Mouse (Mus musculus) E14TG2a.4 (cell line): ENCODE data around the gene Rnft1.
A peak's percentile ranks its signal among the peaks of the same experiment; 100 is the strongest.

Experiments used
- H3K27me3 ChIP-seq: 2 replicates; pipeline ENCODE4 v1.6.1; 2014; ENCODE audit warnings: low read length, control low read depth; ENCODE audit not compliant: insufficient read depth
- H3K36me3 ChIP-seq: 2 replicates; pipeline ENCODE4 v1.6.1; 2014; ENCODE audit warnings: low read length, control low read depth; ENCODE audit not compliant: insufficient read depth
- H3K4me1 ChIP-seq: replicated peaks from 2 replicates; pipeline ENCODE4 v1.6.1; 2014; ENCODE audit warnings: low read depth, low read length, control low read depth
- H3K4me3 ChIP-seq: replicated peaks from 2 replicates; pipeline ENCODE4 v1.5.1; 2014; ENCODE audit warnings: mild to moderate bottlenecking, low read length
- H3K9me3 ChIP-seq: 2 replicates; pipeline ENCODE4 v1.6.1; 2014; ENCODE audit warnings: low read length, control low read depth
- CTCF ChIP-seq: conservative IDR thresholded peaks from 2 replicates; pipeline ENCODE4 v1.5.1; 2014; ENCODE audit warnings: low read length
- NANOG ChIP-seq: IDR thresholded peaks from 2 replicates; pipeline ENCODE4 v1.6.1; 2014; ENCODE audit warnings: borderline replicate concordance, low read length, mixed read lengths
- POU5F1 ChIP-seq: IDR thresholded peaks from 2 replicates; pipeline ENCODE4 v1.6.1; 2014; ENCODE audit warnings: low read length, borderline replicate concordance

Gene Rnft1

GRCm38 (mm10) chr11:86534201-86534910 lies 49.9 kb downstream of the Rnft1 start:
- no peaks in the 10 kb centered on the region for H3K9me3 ChIP-seq
- peaks cover 21% of the 10 kb centered on the region for H3K4me1 ChIP-seq
- H3K4me3 ChIP-seq: no peak overlapping the region
- no peaks in the 10 kb centered on the region for H3K27me3 ChIP-seq
- peaks cover 49% of the 10 kb centered on the region for H3K36me3 ChIP-seq
- TF ChIP-seq CTCF (no peak), POU5F1 (no peak), NANOG (no peak)

- peaks cover 27% of the 10 kb centered on the region for H3K36me3 ChIP-seq
- TF ChIP-seq CTCF (no peak), NANOG (no peak)
- no peaks in the 10 kb centered on the region for H3K27me3 ChIP-seq
- no peak overlapping the region for H3K4me3 ChIP-seq
- peaks cover 51% of the 10 kb centered on the region for H3K4me1 ChIP-seq
- no peaks in the 10 kb centered on the region for H3K9me3 ChIP-seq
These were observed 54.3 kb downstream of the Rnft1 start for GRCm38 (mm10) chr11:86538786-86539185.

DNA sequence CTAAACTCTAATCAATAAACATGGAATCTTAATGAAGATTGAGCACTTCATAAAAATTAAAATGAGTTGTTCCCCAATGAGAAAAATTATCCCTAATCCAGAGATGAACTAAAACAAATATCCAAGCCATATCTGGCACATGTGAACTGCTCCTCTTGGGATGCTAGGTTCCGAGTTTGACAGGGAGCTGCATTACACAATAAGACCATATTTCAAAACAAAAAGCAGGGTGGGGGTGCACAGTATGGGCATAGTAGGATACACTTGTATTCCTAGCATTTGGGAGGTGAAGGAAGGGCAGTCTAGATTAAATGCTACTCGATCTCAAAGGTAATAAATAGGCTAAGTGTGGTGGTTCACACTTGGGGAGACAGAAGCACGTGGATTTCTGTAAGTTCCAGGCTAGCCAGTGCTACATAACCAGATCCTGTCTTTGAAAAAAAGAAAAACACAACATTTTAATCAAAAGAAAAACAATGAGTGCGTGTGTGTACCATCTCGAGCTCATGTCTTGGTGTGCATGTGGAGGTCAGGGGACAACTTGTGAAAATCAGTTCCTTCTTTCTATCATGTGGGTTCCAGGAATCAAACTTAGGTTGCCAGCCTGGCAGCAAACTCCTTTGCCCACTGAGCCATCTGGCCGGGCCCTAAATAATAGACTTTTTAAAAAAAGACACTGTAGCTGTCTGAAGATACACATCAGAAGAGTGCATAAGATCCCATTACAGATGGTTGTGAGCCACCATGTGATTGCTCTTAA lies 55.4 kb downstream of the Rnft1 start:
- Histone ChIP-seq H3K4me1 (peaks cover 51% of the 10 kb centered on the region), H3K4me3 (no peak overlapping the region), H3K36me3 (peaks cover 17% of the 10 kb centered on the region), H3K9me3 (no peaks in the 10 kb centered on the region), H3K27me3 (no peaks in the 10 kb centered on the region)
- TF ChIP-seq CTCF (no peak), POU5F1 (no peak), NANOG (no peak)

- Histone ChIP-seq H3K27me3 (no peaks in the 10 kb centered on the region), H3K36me3 (peaks cover 16% of the 10 kb centered on the region; the same call in 1 of the 2 replicates), H3K4me1 (peaks cover 53% of the 10 kb centered on the region), H3K4me3 (no peak overlapping the region), H3K9me3 (no peaks in the 10 kb centered on the region)
- no peak for TF ChIP-seq POU5F1
- no peak for TF ChIP-seq CTCF
- TF ChIP-seq NANOG: no peak
These were observed 56.0 kb downstream of the Rnft1 start for GRCm38 (mm10) chr11:86540476-86540845.

- no peak overlapping the region for H3K4me3 ChIP-seq
- no peaks in the 10 kb centered on the region for H3K9me3 ChIP-seq
- TF ChIP-seq NANOG (no peak), CTCF (no peak), POU5F1 (no peak)
- no peaks in the 10 kb centered on the region for H3K27me3 ChIP-seq
- H3K36me3 ChIP-seq: peaks cover 16% of the 10 kb centered on the region; the same call in 1 of the 2 replicates
- H3K4me1 ChIP-seq: peaks cover 45% of the 10 kb centered on the region
These were observed 58.4 kb downstream of the Rnft1 start for GRCm38 (mm10) chr11:86542851-86543250.

GRCm38 (mm10) chr11:86543960-86544638 lies 59.6 kb downstream of the Rnft1 start:
- Histone ChIP-seq H3K4me3 (peak overlapping the region; percentile 90), H3K4me1 (peaks cover 40% of the 10 kb centered on the region), H3K27me3 (no peaks in the 10 kb centered on the region), H3K36me3 (peaks cover 18% of the 10 kb centered on the region), H3K9me3 (no peaks in the 10 kb centered on the region)
- TF ChIP-seq POU5F1: no peak
- no peak for TF ChIP-seq CTCF
- TF ChIP-seq NANOG: no peak

DNA sequence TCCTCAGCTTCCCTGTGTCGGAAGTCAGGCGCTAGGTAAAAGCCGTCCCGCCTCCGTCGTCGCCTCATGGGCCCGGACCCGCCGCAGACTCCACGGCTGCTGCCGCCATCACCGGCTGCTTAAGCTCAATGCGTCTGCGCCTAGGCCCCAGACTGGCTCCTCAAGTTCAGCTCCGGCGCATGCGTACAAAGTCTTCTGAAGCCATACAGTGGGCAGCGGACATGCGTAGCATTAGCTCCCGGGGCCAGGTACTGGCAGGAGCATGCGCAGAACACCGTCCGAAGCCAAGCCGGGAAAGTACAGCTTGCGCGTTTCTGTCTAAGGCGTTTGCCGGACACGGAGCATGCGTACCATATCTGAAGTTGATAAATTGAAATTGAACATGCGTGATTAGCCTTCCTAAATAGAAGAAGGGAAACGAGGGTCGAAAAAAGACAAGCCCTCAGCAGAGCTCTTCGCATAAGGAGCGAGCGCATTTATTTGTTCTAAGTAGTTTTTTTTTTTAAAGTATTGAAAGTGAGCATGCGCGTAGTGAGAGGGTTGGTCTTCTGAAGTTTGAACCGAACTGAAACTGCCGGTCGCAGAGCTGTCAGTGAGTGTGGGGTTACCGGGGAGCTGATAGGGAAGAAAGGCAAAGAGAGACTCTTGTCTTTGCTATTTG lies 60.3 kb downstream of the Rnft1 start, which contains the start of the genes Rps6kb1 and Tubd1:
Gene Rps6kb1, minus strand, starts transcription at position 167 of the 661 bp plus-strand sequence.
Gene Tubd1, plus strand, starts transcription at position 353 of the 661 bp plus-strand sequence.
- Histone ChIP-seq H3K36me3 (peaks cover 23% of the 10 kb centered on the region), H3K9me3 (no peaks in the 10 kb centered on the region), H3K4me3 (peak within 1 kb of the TSS; percentile 90), H3K4me1 (peaks cover 38% of the 10 kb centered on the region), H3K27me3 (no peaks in the 10 kb centered on the region)
- no peak for TF ChIP-seq POU5F1
- TF ChIP-seq NANOG: no peak
- TF ChIP-seq CTCF: no peak

- no peaks in the 10 kb centered on the region for H3K9me3 ChIP-seq
- H3K27me3 ChIP-seq: no peaks in the 10 kb centered on the region
- H3K36me3 ChIP-seq: peaks cover 26% of the 10 kb centered on the region
- H3K4me1 ChIP-seq: peaks cover 31% of the 10 kb centered on the region
- TF ChIP-seq POU5F1: no peak
- TF ChIP-seq CTCF: no peak
- no peak for TF ChIP-seq NANOG
- peak overlapping the region; percentile 90 for H3K4me3 ChIP-seq
These were observed 61.1 kb downstream of the Rnft1 start for GRCm38 (mm10) chr11:86545556-86545955.
